Mouse (Mus musculus) limb, embryonic 12.5 days (tissue): Measurements from ENCODE around the gene Rhoa. TPM values are rescaled to one million over a fixed set of nuclear protein-coding genes. Genes with fewer than 3 reads are reported as not detected.
A peak's percentile ranks its signal among the peaks of the same experiment; 100 is the strongest.

Source experiments
- ATAC-seq: fragments of 200-750 bp; cut with Nextera tagmentation; 2 replicates; pipeline ENCODE4 v1.8.0; 2017; ENCODE audit warnings: low read depth, moderate TSS enrichment; ENCODE audit not compliant: insufficient number of reproducible peaks, insufficient read depth, low FRiP score, low TSS enrichment
- H3K27ac ChIP-seq: fragments of 300-500 bp; sonication (generic); 2 replicates; pipeline ENCODE4 v1.5.1; 2016; ENCODE audit warnings: mild to moderate bottlenecking, moderate library complexity
- H3K27me3 ChIP-seq: fragments of 300-500 bp; sonication (generic); 2 replicates; pipeline ENCODE4 v1.6.1; 2016; ENCODE audit warnings: mild to moderate bottlenecking, moderate library complexity
- H3K36me3 ChIP-seq: fragments of 300-500 bp; sonication (generic); 2 replicates; pipeline ENCODE4 v1.6.1; 2016; ENCODE audit warnings: mild to moderate bottlenecking, moderate library complexity
- H3K4me1 ChIP-seq: fragments of 300-500 bp; sonication (generic); replicated peaks from 2 replicates; pipeline ENCODE4 v1.6.1; 2016
- H3K4me2 ChIP-seq: fragments of 300-500 bp; sonication (generic); 2 replicates; pipeline ENCODE4 v1.6.1; 2016; ENCODE audit warnings: mild to moderate bottlenecking, moderate library complexity
- H3K4me3 ChIP-seq: fragments of 300-500 bp; sonication (generic); replicated peaks from 2 replicates; pipeline ENCODE4 v1.5.1; 2016; ENCODE audit warnings: mild to moderate bottlenecking
- H3K9ac ChIP-seq: fragments of 300-500 bp; sonication (generic); replicated peaks from 2 replicates; pipeline ENCODE4 v1.6.1; 2016; ENCODE audit warnings: mild to moderate bottlenecking, moderate library complexity
- H3K9me3 ChIP-seq: fragments of 300-500 bp; sonication (generic); 2 replicates; pipeline ENCODE4 v1.6.1; 2016; ENCODE audit warnings: mild to moderate bottlenecking, moderate library complexity
- WGBS: fragments of 180-500 bp; shearing (Covaris S2); methylation state at CpG from one replicate; pipeline ENCODE4 v1.1.7; 2016; 5-methylcytosine and 5-hydroxymethylcytosine counted together
- polyA plus RNA-seq: library from polyadenylated mRNA; unstranded; fragments of >200 nt; fragmentation: Nextera tagmentation; extraction: Ambion mirVana; gene quantifications from 2 replicates; pipeline ENCODE4 v1.2.1, GENCODE M21; 2016

The Rhoa gene
- polyA plus RNA-seq, 1 experiment from 2014 or later = 387 TPM

DNA sequence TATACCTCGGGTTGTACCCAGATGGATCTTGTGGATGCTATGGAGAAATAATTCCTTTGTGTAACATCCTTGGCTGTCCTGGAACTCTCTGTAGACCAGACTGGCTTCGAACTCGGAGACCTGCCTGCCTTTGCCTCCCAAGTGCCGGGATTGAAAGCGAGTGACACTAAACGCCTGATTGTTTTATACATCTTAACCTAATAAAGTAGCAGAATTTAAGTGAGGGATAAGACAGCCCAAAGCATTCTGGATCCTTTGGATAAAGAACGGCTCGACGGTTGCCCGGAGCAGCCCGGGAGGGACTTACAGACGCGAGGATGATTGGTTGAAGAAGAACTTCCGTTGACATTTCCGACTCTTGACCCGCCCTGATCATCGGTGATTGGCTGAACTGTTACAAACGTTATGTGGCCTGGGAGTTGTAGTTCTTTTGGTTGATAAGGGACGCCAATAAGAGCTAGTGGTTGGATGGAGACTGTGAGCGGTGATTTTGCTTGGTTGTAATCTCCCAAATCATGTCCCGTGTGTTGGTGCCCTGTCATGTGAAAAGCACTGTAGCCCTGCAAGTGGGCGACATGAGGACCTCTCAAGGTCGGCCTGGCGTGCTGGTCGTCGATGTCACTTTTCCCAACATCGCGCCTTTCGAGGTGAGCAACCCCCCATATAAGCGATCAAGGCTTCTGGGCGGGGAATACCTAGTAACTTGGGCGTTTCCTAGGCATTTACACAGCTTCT, 15.7 kb upstream of the Rhoa start, which contains the start of gene Nicn1:
Gene Nicn1, plus strand, starts transcription at position 414 of the 735 bp plus-strand sequence.
- H3K27me3 ChIP-seq = no peaks in the 10 kb centered on the region
- H3K36me3 ChIP-seq = peaks cover 20% of the 10 kb centered on the region
- peak within 1 kb of the TSS; percentile 53 for H3K4me3 ChIP-seq
- peak; percentile 96 for ATAC-seq
- peak within 1 kb of the TSS; percentile 58 for H3K4me2 ChIP-seq
- peaks cover 3% of the 10 kb centered on the region for H3K4me1 ChIP-seq
- H3K27ac ChIP-seq = peak within 1 kb of the TSS; percentile 81
- H3K9ac ChIP-seq = peak within 1 kb of the TSS; percentile 64
- H3K9me3 ChIP-seq = no peaks in the 10 kb centered on the region
- under 1% methylated on average over 32 of the region's 32 CpGs for WGBS

DNA sequence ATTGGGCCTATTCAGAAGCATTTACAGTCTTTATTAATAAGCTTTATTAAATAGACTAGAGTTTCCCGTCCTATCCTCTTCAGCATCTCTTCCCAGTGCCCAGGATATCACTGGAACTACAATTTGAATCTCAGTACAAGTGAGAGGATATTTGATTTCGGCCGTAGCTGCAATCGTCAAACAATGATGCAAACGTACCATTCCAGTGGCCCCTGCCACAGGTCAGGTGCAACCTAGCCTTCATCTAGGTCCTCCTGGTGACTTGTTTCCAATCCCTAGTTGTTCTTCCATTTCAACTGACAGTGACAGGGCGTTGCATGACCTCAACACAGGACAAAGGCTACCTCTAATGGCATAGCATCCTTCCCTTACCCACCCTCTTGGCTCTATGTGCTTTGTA, 15.2 kb upstream of the Rhoa start:
- H3K4me3 ChIP-seq = peak overlapping the region; percentile 53
- 0 out of 2 replicates have a peak overlapping the region, but pooled peaks have one; percentile 24 for H3K27ac ChIP-seq
- WGBS = 51% methylated on average over 6 of the region's 6 CpGs
- peak overlapping the region; percentile 58 for H3K4me2 ChIP-seq
- H3K27me3 ChIP-seq = no peaks in the 10 kb centered on the region
- H3K4me1 ChIP-seq = peaks cover 3% of the 10 kb centered on the region
- ATAC-seq = no peak
- H3K36me3 ChIP-seq = peaks cover 23% of the 10 kb centered on the region
- H3K9me3 ChIP-seq = no peaks in the 10 kb centered on the region
- H3K9ac ChIP-seq = peak overlapping the region; percentile 55

DNA sequence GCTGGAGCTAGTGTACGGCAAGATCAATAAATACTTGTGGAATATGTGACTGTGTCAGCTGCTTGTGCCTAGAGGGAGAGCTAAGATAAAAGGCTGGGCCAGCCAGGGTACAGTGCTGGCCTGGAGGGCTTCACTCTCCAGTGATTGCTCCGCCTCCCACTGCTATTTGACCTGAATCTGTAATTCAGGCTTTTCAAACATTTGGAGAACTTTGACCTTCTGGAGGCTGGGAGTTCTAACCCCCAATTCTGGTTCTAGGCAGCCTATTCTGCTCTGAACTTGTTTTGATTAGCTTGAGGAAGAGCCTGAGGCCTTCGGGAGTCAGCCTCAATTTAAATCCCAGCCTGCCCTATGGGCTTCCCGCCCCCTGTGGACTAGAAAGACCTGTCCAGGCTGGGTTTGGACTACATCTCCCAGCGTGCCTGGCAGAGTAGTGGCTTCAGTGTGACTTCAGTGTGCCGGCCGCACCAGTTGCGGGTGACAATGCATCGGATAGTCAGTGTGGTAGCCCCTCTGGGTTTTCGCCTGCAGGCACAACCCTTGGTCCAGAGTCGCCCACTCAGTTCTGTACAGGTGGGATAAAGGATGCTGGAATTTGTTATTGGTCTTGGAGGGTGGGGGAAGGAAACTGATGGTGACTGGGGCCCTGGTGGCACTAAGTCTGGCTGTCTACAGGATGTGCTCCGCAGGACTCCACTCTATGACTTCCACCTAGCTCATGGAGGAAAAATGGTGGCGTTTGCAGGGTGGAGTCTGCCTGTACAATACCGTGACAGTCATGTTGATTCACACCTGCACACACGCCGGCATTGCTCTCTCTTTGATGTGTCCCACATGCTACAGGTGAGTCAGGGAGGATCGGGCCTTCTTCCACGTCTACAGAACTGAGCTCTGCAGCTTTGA, 9.2 kb upstream of the Rhoa start, which contains the start of gene Amt:
Gene Amt, plus strand, starts transcription at position 401 of the 903 bp plus-strand sequence.
- H3K27me3 ChIP-seq = no peaks in the 10 kb centered on the region
- peaks cover 12% of the 10 kb centered on the region for H3K4me1 ChIP-seq
- no peaks in the 10 kb centered on the region for H3K9me3 ChIP-seq
- ATAC-seq = peak; percentile 64
- WGBS = 24% methylated on average over 18 of the region's 18 CpGs
- peak within 1 kb of the TSS; percentile 48 for H3K4me2 ChIP-seq
- H3K27ac ChIP-seq = no peak within 1 kb of the TSS
- H3K9ac ChIP-seq = peak within 1 kb of the TSS; percentile 45; the same call in 1 of the 2 replicates
- H3K4me3 ChIP-seq = peak within 1 kb of the TSS; percentile 31
- peaks cover 35% of the 10 kb centered on the region for H3K36me3 ChIP-seq

DNA sequence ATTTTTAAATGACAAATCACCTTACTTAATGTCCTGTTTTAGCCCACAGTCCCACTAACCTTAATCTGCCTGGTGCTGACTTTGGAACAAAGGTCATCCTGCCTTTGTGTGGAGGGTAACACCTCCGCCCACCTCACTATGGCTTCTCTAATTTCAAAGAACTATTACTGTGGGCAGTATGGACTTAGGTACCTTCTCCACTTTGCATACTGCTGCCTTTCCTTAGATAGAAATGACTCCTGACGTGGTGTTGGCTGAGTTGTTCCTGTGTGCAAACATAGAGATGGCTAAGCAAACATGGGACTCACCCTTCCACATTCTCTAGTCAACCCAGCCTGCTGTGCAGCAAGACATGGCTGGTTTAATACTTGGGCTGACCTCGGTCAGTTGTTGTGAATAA, 4.1 kb upstream of the Rhoa start:
- Histone ChIP-seq H3K36me3 (peaks cover 32% of the 10 kb centered on the region), H3K27me3 (no peaks in the 10 kb centered on the region), H3K4me3 (no peak overlapping the region), H3K4me2 (no peak overlapping the region), H3K9ac (no peak overlapping the region), H3K27ac (no peak overlapping the region), H3K4me1 (peaks cover 12% of the 10 kb centered on the region), H3K9me3 (no peaks in the 10 kb centered on the region)
- no peak for ATAC-seq
- WGBS = 81% methylated on average over 3 of the region's 3 CpGs

DNA sequence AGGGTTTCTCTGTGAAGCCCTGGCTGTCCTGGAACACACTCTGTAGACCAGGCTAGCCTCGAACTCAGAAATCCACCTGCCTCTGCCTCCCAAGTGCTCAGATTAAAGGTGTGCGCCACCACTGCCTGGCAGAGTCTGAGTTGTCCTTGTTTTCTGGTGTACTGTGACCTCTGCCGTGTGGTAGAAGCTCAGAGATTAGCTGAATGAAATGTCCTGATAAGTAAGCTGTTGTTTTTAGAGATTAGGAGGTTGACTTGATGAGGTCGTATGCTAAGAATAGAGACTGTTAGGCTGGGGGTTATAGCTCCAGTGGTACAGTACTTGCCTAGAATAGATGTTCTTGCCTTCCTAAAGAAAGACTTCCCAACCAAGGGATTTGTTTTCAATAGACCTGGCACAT, 1.2 kb upstream of the Rhoa start:
- Histone ChIP-seq H3K9me3 (no peaks in the 10 kb centered on the region), H3K4me2 (peak overlapping the region; percentile 84), H3K9ac (no peak overlapping the region; the same call in 1 of the 2 replicates), H3K4me3 (peak overlapping the region; percentile 90; the same call in 1 of the 2 replicates), H3K36me3 (peaks cover 26% of the 10 kb centered on the region), H3K27me3 (no peaks in the 10 kb centered on the region), H3K27ac (no peak overlapping the region), H3K4me1 (peaks cover 30% of the 10 kb centered on the region)
- no peak for ATAC-seq
- 87% methylated on average over 4 of the region's 4 CpGs for WGBS

DNA sequence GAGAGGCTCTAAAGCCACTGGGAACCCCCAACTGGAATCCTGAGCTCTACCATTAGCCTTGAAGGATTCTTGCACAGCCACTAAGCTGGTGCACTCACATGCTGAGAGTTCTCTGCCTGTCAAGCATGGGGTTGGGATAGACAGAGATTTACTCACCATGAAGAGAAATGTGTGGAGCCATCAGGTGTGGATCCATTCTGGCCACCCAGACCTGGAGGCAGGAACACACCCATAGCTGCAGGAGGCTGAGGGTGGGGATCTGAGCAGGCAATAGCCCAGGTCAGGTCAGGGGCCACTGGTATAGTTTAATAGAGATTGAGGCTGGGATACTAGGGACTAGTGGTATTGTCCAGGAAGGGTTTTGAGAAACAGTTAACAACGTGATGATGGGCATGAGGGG, 759 bp upstream of the Rhoa start:
- Histone ChIP-seq H3K9ac (peak overlapping the region; percentile 73), H3K4me2 (peak overlapping the region; percentile 84), H3K27ac (peak overlapping the region; percentile 73), H3K9me3 (no peaks in the 10 kb centered on the region), H3K4me3 (peak overlapping the region; percentile 90), H3K36me3 (peaks cover 25% of the 10 kb centered on the region), H3K4me1 (peaks cover 33% of the 10 kb centered on the region), H3K27me3 (no peaks in the 10 kb centered on the region)
- 6% methylated on average over 1 of the region's 1 CpGs for WGBS
- ATAC-seq = no peak; the same call in 1 of the 2 replicates

DNA sequence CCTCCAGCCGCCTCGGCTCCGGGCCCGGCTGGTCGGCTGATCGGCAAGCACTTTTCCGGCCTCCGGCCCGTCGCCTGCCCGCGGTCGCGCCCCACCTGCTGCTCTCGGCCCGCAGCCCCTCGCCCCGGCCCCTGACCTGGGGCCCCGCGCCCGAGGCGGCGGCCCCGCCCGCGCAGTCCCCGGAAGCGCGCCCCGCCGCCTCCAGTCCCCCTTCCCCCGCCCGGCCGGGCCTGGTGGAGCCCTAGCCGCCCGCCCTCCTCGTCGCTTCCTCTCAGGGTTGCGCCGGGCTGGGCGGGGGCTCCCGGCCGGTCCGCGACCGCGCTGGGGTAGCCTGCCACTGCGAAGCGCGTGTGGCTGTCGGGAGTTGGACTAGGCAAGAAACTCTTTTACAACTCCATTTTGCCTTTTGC, 647 bp downstream of the Rhoa start:
- Histone ChIP-seq H3K27ac (peak overlapping the region; percentile 100), H3K4me3 (peak overlapping the region; percentile 90), H3K9ac (peak overlapping the region; percentile 98), H3K36me3 (peaks cover 21% of the 10 kb centered on the region), H3K4me2 (peak overlapping the region; percentile 84), H3K9me3 (no peaks in the 10 kb centered on the region), H3K4me1 (peaks cover 33% of the 10 kb centered on the region), H3K27me3 (no peaks in the 10 kb centered on the region)
- ATAC-seq = peak; percentile 65
- under 1% methylated on average over 51 of the region's 51 CpGs for WGBS

DNA sequence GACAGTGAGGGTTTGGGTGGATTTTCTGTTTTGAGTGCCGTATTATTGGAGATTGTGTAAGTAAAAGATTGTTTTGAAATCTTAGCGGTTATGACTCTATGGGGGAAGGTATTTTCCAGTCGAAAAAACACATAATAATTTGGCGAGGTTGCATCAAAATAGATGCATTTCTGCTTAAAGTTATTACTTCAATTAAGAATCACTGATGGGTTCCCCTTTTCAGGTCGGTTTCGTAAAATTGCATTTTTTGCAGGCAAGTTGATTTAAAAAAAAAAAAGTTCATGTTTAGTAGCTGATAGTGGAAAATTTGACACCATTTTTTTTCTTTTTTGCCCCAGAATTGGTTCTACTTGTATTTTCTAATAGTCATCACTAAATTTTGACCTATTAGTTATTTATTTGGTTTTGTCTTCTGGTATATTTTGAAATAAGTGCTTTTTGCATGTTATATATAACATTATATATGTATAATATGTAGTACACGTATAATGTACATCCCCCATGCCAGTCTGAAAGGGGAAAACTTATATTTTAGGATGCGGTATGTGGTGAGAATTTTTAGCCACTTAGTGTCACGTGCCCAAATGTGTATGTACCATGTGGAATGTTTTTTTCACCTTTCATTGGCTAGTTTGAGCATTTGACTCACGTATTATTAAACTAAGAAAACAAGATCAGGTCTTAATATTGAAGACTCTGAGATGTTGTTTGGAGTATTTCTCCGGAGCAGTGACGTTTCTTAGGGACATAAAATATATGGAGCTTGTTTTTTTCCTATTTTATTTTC, 1.3 kb downstream of the Rhoa start:
- H3K9me3 ChIP-seq = no peaks in the 10 kb centered on the region
- H3K4me1 ChIP-seq = peaks cover 33% of the 10 kb centered on the region
- WGBS = 21% methylated on average over 12 of the region's 12 CpGs

DNA sequence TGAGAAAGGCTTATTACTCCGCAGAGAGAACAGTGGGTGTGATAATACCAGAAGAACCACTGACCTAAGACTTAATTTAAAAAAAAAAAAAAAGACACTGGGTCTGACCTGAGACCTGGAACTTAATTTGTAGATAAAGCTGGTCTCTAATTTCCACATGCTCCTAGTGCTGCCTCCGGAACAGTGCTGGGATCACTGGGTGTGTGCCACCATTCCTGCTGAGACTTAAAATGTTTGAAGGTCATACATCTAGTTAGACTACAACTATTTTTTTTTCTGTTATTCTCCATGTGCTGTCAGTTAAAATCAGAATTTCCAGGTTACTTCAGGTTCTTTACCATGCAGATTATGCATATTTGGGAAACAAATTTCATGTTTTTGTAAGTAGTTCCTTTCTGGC, 2.2 kb downstream of the Rhoa start:
- peak overlapping the region; percentile 84 for H3K4me2 ChIP-seq
- peak overlapping the region; percentile 31; the same call in 1 of the 2 replicates for H3K9ac ChIP-seq
- no peak overlapping the region for H3K27ac ChIP-seq
- ATAC-seq = no peak
- no peaks in the 10 kb centered on the region for H3K27me3 ChIP-seq
- no peaks in the 10 kb centered on the region for H3K9me3 ChIP-seq
- WGBS = 86% methylated on average over 2 of the region's 2 CpGs
- H3K36me3 ChIP-seq = peaks cover 8% of the 10 kb centered on the region
- H3K4me1 ChIP-seq = peaks cover 33% of the 10 kb centered on the region
- H3K4me3 ChIP-seq = peak overlapping the region; percentile 90

More for the DNA sequence above, 1.3 kb downstream of the Rhoa start:
- Histone ChIP-seq H3K9ac (peak overlapping the region; percentile 98), H3K4me2 (peak overlapping the region; percentile 84), H3K4me3 (peak overlapping the region; percentile 90), H3K27ac (peak overlapping the region; percentile 100), H3K27me3 (no peaks in the 10 kb centered on the region), H3K36me3 (peaks cover 17% of the 10 kb centered on the region)
- no peak for ATAC-seq

DNA sequence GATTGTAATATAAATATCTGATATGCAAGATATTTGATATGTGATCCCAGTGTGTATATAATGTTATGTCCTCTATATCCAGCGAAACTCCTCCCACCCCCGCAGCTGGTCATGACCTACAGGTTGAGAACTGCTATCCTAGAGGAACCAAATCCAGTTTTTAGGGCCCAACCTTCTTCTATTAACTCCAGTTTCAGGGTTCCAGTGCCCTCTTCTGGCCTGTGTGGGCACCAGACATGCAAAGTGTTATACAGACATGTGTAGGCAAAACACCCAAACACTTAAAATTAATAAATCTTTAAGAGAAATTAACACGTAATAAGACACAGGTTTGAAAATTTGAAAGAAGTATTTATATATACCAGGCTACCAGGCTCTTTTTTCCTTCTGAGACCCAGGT, 11.6 kb downstream of the Rhoa start:
- Histone ChIP-seq H3K4me3 (no peak overlapping the region), H3K9ac (no peak overlapping the region), H3K9me3 (no peaks in the 10 kb centered on the region), H3K27ac (no peak overlapping the region), H3K36me3 (peaks cover 57% of the 10 kb centered on the region), H3K27me3 (no peaks in the 10 kb centered on the region), H3K4me2 (no peak overlapping the region), H3K4me1 (no peaks in the 10 kb centered on the region)
- no peak for ATAC-seq
- WGBS = 95% methylated on average over 3 of the region's 3 CpGs
